ENCODE assay signal across 26 mouse cellular contexts in genomic region chr13:96859161-96859560, GRCm38 (mm10).
DNase-seq lines count a peak whose midpoint lies in the region; ATAC-seq and TF ChIP-seq lines count a peak whose summit lies in the region.
"Had no signal": no experiment of that assay in that cellular context is flagged by ENCODE, and none has a peak within 500 bp of the region (broad histone marks: within the 10 kb centered on the region; RNA-seq: fewer than 3 reads in every experiment).

No protein-coding gene starts in this region.

- intact Hi-C loops in left cerebral cortex, adult 2 months (cut with DNase I): loop anchor here (10.0 kb wide), 2 partner anchors 146 to 196 kb away; no protein-coding TSS in a partner anchor
- intact Hi-C loops in left cerebral cortex, postnatal 25 days (cut with DNase I): loop anchor here (10.0 kb wide), 2 partner anchors 146 to 196 kb away; no protein-coding TSS in a partner anchor

- DNase-seq in left cerebral cortex, adult 2 months (ENCODE audit: extremely low spot score in 1 of 2, low spot score in 2 of 2): no peak
- DNase-seq in left cerebral cortex, postnatal 25 days (ENCODE audit: low spot score in 2 of 2): no peak
- peak; percentile 53 for DNase-seq in ES-CJ7 (ENCODE audit: low read depth, low spot score)
- peak; percentile 70 for DNase-seq in R1 (ENCODE audit: low read depth, low spot score)
- DNase-seq in kidney, postnatal 36 days: no peak
- DNase-seq in heart, adult 8-10 months (ENCODE audit: low spot score): no peak
- DNase-seq: adrenal gland, adult 8-10 months; adrenal gland, postnatal 14 days; adrenal gland, postnatal 36 days; cerebellum, adult 11 months; cerebellum, adult 18-20 months; cerebellum, adult 8-10 months; cerebellum, adult 9-11 months; cerebellum, postnatal 14 days; cerebellum, postnatal 36 days; embryo, embryonic 11 days had no signal

- no peak overlapping the region for H3K27ac ChIP-seq in left cerebral cortex, adult 2 months
- H3K27ac ChIP-seq: embryonic facial prominence, embryonic 13.5 days; embryonic facial prominence, embryonic 15.5 days; forebrain, embryonic 10.5 days; forebrain, embryonic 12.5 days had no signal

- ATAC-seq in cerebellum, adult (ENCODE audit: insufficient number of reproducible peaks, low FRiP score, low TSS enrichment): no peak
- ATAC-seq: activated CD4-positive, CD25-positive, alpha-beta regulatory T cell, adult 4 months; forebrain, embryonic 14.5 days; forebrain, embryonic 16.5 days; Patski had no signal

- TF ChIP-seq CTCF in left cerebral cortex, adult 2 months (IDR thresholded peaks at IDR 0.05): peak; percentile 7; the same call in 1 of the 2 replicates

- H3K4me3 ChIP-seq in left cerebral cortex, adult 2 months: no peak overlapping the region
- H3K4me3 ChIP-seq: embryonic facial prominence, embryonic 13.5 days; embryonic facial prominence, embryonic 15.5 days; erythroblast, embryonic 14.5 days; forebrain, embryonic 10.5 days; forebrain, embryonic 12.5 days had no signal

Comparison
In these comparisons a context has a peak if more than half of its experiments do, and no peak if none do; other contexts are left out.
1. DNase-seq: peak in ES-CJ7 (single experiment) and R1 (single experiment); none in left cerebral cortex, adult 2 months (0 of 2), left cerebral cortex, postnatal 25 days (0 of 2), kidney, postnatal 36 days (0 of 2) and heart, adult 8-10 months (single experiment).